In the genomic region with DNA sequence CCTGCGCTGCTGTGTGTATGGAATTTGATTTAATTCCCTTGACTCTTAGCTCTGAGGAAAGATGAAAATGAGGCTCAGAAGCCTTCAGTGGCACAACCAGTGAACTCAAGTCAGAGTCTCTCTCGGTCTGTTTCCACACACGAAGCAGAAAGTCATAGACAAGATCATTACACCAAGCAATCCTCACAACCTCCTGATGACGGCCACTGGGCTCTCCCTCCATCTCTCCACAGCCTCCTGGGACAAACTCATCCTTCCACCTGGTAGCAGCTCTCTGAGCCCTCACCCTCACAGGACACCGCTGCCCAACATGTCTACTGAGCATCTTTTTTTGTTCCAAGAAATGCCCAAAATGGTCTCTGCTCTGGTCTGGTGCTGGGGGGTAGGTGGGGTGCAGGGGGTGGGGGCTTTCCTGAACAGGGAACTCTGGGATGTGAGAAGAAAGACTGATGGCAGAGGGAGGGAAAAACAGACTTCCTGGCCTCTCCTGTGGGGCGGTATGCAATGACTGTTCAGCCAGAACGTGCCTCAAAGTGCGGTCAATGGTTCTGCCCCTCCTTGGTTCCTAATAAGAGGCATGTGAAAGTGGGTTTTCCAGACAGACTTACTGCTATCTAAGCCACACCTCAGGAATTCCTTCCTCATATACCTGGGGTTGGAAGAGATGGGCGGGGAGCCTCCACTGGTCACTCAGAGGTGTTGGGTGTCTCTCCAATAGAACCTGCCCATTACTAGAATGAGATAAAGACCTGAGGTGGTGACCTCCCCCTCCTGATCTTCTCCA, we compare ENCODE assay signal across 37 mouse cellular contexts. TPM values are rescaled to one million over a fixed set of nuclear protein-coding genes. Genes with fewer than 3 reads are reported as not detected.
DNase-seq lines count a peak whose midpoint lies in the region; ATAC-seq and TF ChIP-seq lines count a peak whose summit lies in the region.
"Had no signal": no experiment of that assay in that cellular context is flagged by ENCODE, and none has a peak within 500 bp of the region (broad histone marks: within the 10 kb centered on the region; RNA-seq: fewer than 3 reads in every experiment).

No protein-coding gene starts in this region.

- TF ChIP-seq CTCF in layer of hippocampus, adult 2 months (conservative IDR thresholded peaks at IDR 0.05): no peak
- TF ChIP-seq CTCF in thymus, adult 2 months (IDR thresholded peaks at IDR 0.05; ENCODE audit: borderline replicate concordance, control insufficient read depth, extremely low read depth, insufficient read depth, low read length, poor library complexity): no peak

- peaks cover 4% of the 10 kb centered on the region; the same call in 1 of the 2 replicates for H3K36me3 ChIP-seq in thymus, adult 2 months (ENCODE audit: control insufficient read depth, insufficient read depth, low read length)
- peaks cover 18% of the 10 kb centered on the region for H3K36me3 ChIP-seq in liver, embryonic 12.5 days
- H3K36me3 ChIP-seq: heart, embryonic 12.5 days; hindbrain, embryonic 15.5 days had no signal

- no peak overlapping the region for H3K9ac ChIP-seq in liver, embryonic 12.5 days
- H3K9ac ChIP-seq: embryonic facial prominence, embryonic 15.5 days; forebrain, embryonic 12.5 days; heart, embryonic 12.5 days; hindbrain, embryonic 15.5 days; limb, embryonic 15.5 days; liver, embryonic 14.5 days; neural tube, embryonic 15.5 days had no signal

- no peaks in the 10 kb centered on the region for H3K9me3 ChIP-seq in liver, embryonic 12.5 days (replicated peaks)
- H3K9me3 ChIP-seq: embryonic facial prominence, embryonic 10.5 days; embryonic facial prominence, embryonic 15.5 days; forebrain, embryonic 12.5 days; heart, embryonic 12.5 days; hindbrain, embryonic 15.5 days; limb, embryonic 10.5 days; limb, embryonic 15.5 days; neural tube, embryonic 15.5 days had no signal

- no peak for TF ChIP-seq POLR2A in thymus, adult 2 months (IDR thresholded peaks at IDR 0.05; ENCODE audit: control insufficient read depth, extremely low read depth, insufficient read depth, low read length, poor library complexity)

- no peak overlapping the region for H3K4me2 ChIP-seq in liver, embryonic 12.5 days
- H3K4me2 ChIP-seq: embryonic facial prominence, embryonic 15.5 days; forebrain, embryonic 12.5 days; heart, embryonic 12.5 days; limb, embryonic 15.5 days had no signal

- 90% methylated on average over 9 of the region's 9 CpGs for whole genome bisulfite sequencing in thymus, adult 2 months
- 85% methylated on average over 9 of the region's 9 CpGs for WGBS in liver, embryonic 12.5 days (ENCODE audit: insufficient replicate concordance)

- H3K4me1 ChIP-seq in thymus, adult 2 months (replicated peaks; ENCODE audit: control insufficient read depth, insufficient read depth, low read length): peaks cover 76% of the 10 kb centered on the region
- peaks cover 89% of the 10 kb centered on the region for H3K4me1 ChIP-seq in liver, embryonic 12.5 days

- peak; percentile 23 for DNase-seq in cerebellum, adult 9-11 months
- no peak for DNase-seq in cerebellum, adult 11 months
- no peak for DNase-seq in layer of hippocampus, adult 2 months (ENCODE audit: low spot score in 2 of 2)
- DNase-seq in layer of hippocampus, postnatal 25 days (ENCODE audit: extremely low spot score in 1 of 2, low spot score in 1 of 2): no peak
- no peak for DNase-seq in thymus, adult 2 months
- DNase-seq in thymus, postnatal 4 days: no peak
- no peak for DNase-seq in frontal cortex, postnatal 14 days (ENCODE audit: low spot score in 2 of 2)
- DNase-seq: adrenal gland, postnatal 10 days; cerebellum, adult 18-20 months; cerebellum, postnatal 14 days; gastrocnemius, postnatal 36 days; heart, adult 2 months; kidney, adult 11 months; kidney, postnatal 36 days; lung, adult 2 months; midbrain, embryonic 14.5 days; retina, postnatal 1 day; right cerebral cortex, postnatal 14 days had no signal

- ATAC-seq in liver, embryonic 12.5 days: no peak
- ATAC-seq: Patski had no signal

- H3K4me3 ChIP-seq in layer of hippocampus, adult 2 months: peak overlapping the region; percentile 85; the same call in 1 of the 2 replicates
- no peak overlapping the region for H3K4me3 ChIP-seq in thymus, adult 2 months (ENCODE audit: control insufficient read depth, insufficient read depth, low read length)
- no peak overlapping the region for H3K4me3 ChIP-seq in liver, embryonic 12.5 days
- H3K4me3 ChIP-seq: embryonic facial prominence, embryonic 10.5 days; embryonic facial prominence, embryonic 15.5 days; forebrain, embryonic 12.5 days; heart, adult 2 months; heart, embryonic 12.5 days; hindbrain, embryonic 15.5 days; limb, embryonic 10.5 days; limb, embryonic 15.5 days; neural tube, embryonic 15.5 days had no signal

- H3K27me3 ChIP-seq in thymus, adult 2 months (ENCODE audit: control insufficient read depth, insufficient read depth, low read length): no peaks in the 10 kb centered on the region
- H3K27me3 ChIP-seq in liver, embryonic 12.5 days (replicated peaks): peaks cover 16% of the 10 kb centered on the region
- H3K27me3 ChIP-seq: embryonic facial prominence, embryonic 15.5 days; heart, embryonic 12.5 days; hindbrain, embryonic 15.5 days; limb, embryonic 15.5 days; neural tube, embryonic 15.5 days; Patski had no signal

- H3K27ac ChIP-seq in layer of hippocampus, adult 2 months: no peak overlapping the region
- H3K27ac ChIP-seq in thymus, adult 2 months (ENCODE audit: control insufficient read depth, insufficient read depth, low read length): peak overlapping the region; percentile 94
- H3K27ac ChIP-seq in liver, embryonic 12.5 days: no peak overlapping the region
- H3K27ac ChIP-seq: embryonic facial prominence, embryonic 10.5 days; embryonic facial prominence, embryonic 15.5 days; forebrain, embryonic 12.5 days; heart, adult 2 months; hindbrain, embryonic 15.5 days; limb, embryonic 10.5 days; limb, embryonic 15.5 days; liver, embryonic 14.5 days; neural tube, embryonic 15.5 days had no signal

RNA-seq across cellular contexts. Expression of a gene that starts 2.3 kb away (rescaled TPM):
- total RNA-seq in layer of hippocampus, adult 2 months (2021): 10 to 100 TPM; 43.3 to 46.3 TPM
- total RNA-seq in layer of hippocampus, postnatal 25 days (2021): 10 to 100 TPM; 47.2 to 48.7 TPM
- 45.1 and 51.9 TPM in 2 replicates for polyA plus RNA-seq in thymus, adult 2 months (2012; rRNA removed)
- 3.9 and 4.8 TPM in 2 replicates for polyA plus RNA-seq in liver, embryonic 12.5 days (2016; fragmentation: Nextera tagmentation; extraction: Ambion mirVana)

RNA-seq across cellular contexts. Expression of a gene that starts 11.8 kb away (rescaled TPM):
- 10 to 100 TPM; 31.2 to 39.4 TPM for total RNA-seq in layer of hippocampus, adult 2 months (2021)
- total RNA-seq in layer of hippocampus, postnatal 25 days (2021): 10 to 100 TPM; 26.1 to 36.5 TPM
- 45.5 and 66.9 TPM in 2 replicates for polyA plus RNA-seq in thymus, adult 2 months (2012; rRNA removed)
- 6.0 and 6.1 TPM in 2 replicates for polyA plus RNA-seq in liver, embryonic 12.5 days (2016; fragmentation: Nextera tagmentation; extraction: Ambion mirVana)

RNA-seq across cellular contexts. Expression of a gene that starts 39.0 kb away (rescaled TPM):
- total RNA-seq in layer of hippocampus, adult 2 months (2021): 10 to 100 TPM; 27.8 to 30.4 TPM
- total RNA-seq in layer of hippocampus, postnatal 25 days (2021): 10 to 100 TPM; 26.1 to 28.4 TPM
- polyA plus RNA-seq in thymus, adult 2 months (2012; rRNA removed): 32.7 and 34.7 TPM in 2 replicates
- 77.4 and 77.8 TPM in 2 replicates for polyA plus RNA-seq in liver, embryonic 12.5 days (2016; fragmentation: Nextera tagmentation; extraction: Ambion mirVana)

RNA-seq across cellular contexts. Expression of a gene that starts 52.3 kb away (rescaled TPM):
- not detected for total RNA-seq in layer of hippocampus, adult 2 months (2021)
- not detected for total RNA-seq in layer of hippocampus, postnatal 25 days (2021)
- 1.5 and 6.0 TPM in 2 replicates for polyA plus RNA-seq in thymus, adult 2 months (2012; rRNA removed)
- 5.9 and 6.1 TPM in 2 replicates for polyA plus RNA-seq in liver, embryonic 12.5 days (2016; fragmentation: Nextera tagmentation; extraction: Ambion mirVana)
- total RNA-seq: heart, adult 2 months; hematopoietic stem cell, adult 5-6 weeks; layer of hippocampus, adult 8-10 months; left cerebral cortex, postnatal 10 days; megakaryocyte progenitor cell, adult 5-6 weeks; MEL had no signal
- polyA plus RNA-seq: C2C12; embryonic facial prominence, embryonic 10.5 days; embryonic facial prominence, embryonic 15.5 days; forebrain, embryonic 12.5 days; heart, embryonic 12.5 days; heart, postnatal 0 days; hindbrain, embryonic 15.5 days; limb, embryonic 10.5 days; limb, embryonic 15.5 days; midbrain, embryonic 14.5 days; neural tube, embryonic 15.5 days; Patski; thymus, postnatal 0 days had no signal
